Mouse (Mus musculus): ENCODE measurements around the gene Olfr1286. TPM values are rescaled to one million over a fixed set of nuclear protein-coding genes. Genes with fewer than 3 reads are reported as not detected.

The Olfr1286 gene
- polyA plus RNA-seq (2016; fragmentation: Nextera tagmentation; extraction: Ambion mirVana) = not detected in 2 replicates

- Histone ChIP-seq H3K4me1 (no peaks in the 10 kb centered on the region), H3K27me3 (ENCODE audit: low read depth, poor library complexity, severe bottlenecking) (no peaks in the 10 kb centered on the region), H3K9me3 (replicated peaks) (no peaks in the 10 kb centered on the region), H3K36me3 (no peaks in the 10 kb centered on the region), H3K27ac (no peak within 1 kb of the TSS), H3K4me3 (no peak within 1 kb of the TSS)
- no peak for DNase-seq (ENCODE audit: low spot score)
- 82% methylated on average over 1 of the region's 1 CpGs for WGBS
These were observed at the start of gene Olfr1286 for GRCm38 (mm10) chr2:111422931-111423330. TSS of gene Olfr1286 (minus strand) at chr2:111423115.

- 78% methylated on average over 1 of the region's 1 CpGs for WGBS
- no peak within 1 kb of the TSS for H3K27ac ChIP-seq
- no peak for DNase-seq (ENCODE audit: low spot score)
- no peaks in the 10 kb centered on the region for H3K27me3 ChIP-seq (ENCODE audit: low read depth, poor library complexity, severe bottlenecking)
- H3K9me3 ChIP-seq (replicated peaks) = no peaks in the 10 kb centered on the region
- H3K36me3 ChIP-seq = no peaks in the 10 kb centered on the region
- H3K4me1 ChIP-seq = no peaks in the 10 kb centered on the region
- no peak within 1 kb of the TSS for H3K4me3 ChIP-seq
These were observed 25.9 kb upstream of the Olfr1286 start, which contains the start of gene Olfr1287 for GRCm38 (mm10) chr2:111448842-111449241. TSS of gene Olfr1287 (plus strand) at chr2:111449142.

GRCm38 (mm10) chr2:111375222-111375621 is 47.7 kb downstream of the Olfr1286 start, which contains the start of gene Olfr1284:
TSS of gene Olfr1284 (plus strand) at chr2:111375522.
- no peaks in the 10 kb centered on the region for H3K4me1 ChIP-seq
- no peak within 1 kb of the TSS for H3K27ac ChIP-seq
- no peak for DNase-seq (ENCODE audit: low spot score)
- 98% methylated on average over 1 of the region's 1 CpGs for WGBS
- H3K4me3 ChIP-seq = no peak within 1 kb of the TSS
- H3K27me3 ChIP-seq (ENCODE audit: low read depth, poor library complexity, severe bottlenecking) = no peaks in the 10 kb centered on the region
- H3K9me3 ChIP-seq (replicated peaks) = no peaks in the 10 kb centered on the region
- H3K36me3 ChIP-seq = no peaks in the 10 kb centered on the region

Other genes starting within 250 kb of the Olfr1286 start
- gene 4930430A15Rik, start 193.5 kb downstream of the Olfr1286 start, polyA plus RNA-seq (2016; fragmentation: Nextera tagmentation; extraction: Ambion mirVana) = not detected in 2 replicates
- not detected in 2 replicates for gene Olfr1275, start 187.8 kb downstream of the Olfr1286 start, polyA plus RNA-seq (2016; fragmentation: Nextera tagmentation; extraction: Ambion mirVana)
- gene Olfr1276, start 168.6 kb downstream of the Olfr1286 start, polyA plus RNA-seq (2016; fragmentation: Nextera tagmentation; extraction: Ambion mirVana) = not detected in 2 replicates
- gene Olfr1277, start 149.0 kb downstream of the Olfr1286 start, polyA plus RNA-seq (2016; fragmentation: Nextera tagmentation; extraction: Ambion mirVana) = not detected in 2 replicates
- gene Olfr1278, start 133.0 kb downstream of the Olfr1286 start, polyA plus RNA-seq (2016; fragmentation: Nextera tagmentation; extraction: Ambion mirVana) = not detected in 2 replicates
- not detected in 2 replicates for gene Olfr1279, start 122.5 kb downstream of the Olfr1286 start, polyA plus RNA-seq (2016; fragmentation: Nextera tagmentation; extraction: Ambion mirVana)
- not detected in 2 replicates for gene Olfr1280, start 109.1 kb downstream of the Olfr1286 start, polyA plus RNA-seq (2016; fragmentation: Nextera tagmentation; extraction: Ambion mirVana)
- not detected in 2 replicates for gene Olfr1281, start 96.6 kb downstream of the Olfr1286 start, polyA plus RNA-seq (2016; fragmentation: Nextera tagmentation; extraction: Ambion mirVana)
- not detected in 2 replicates for gene Olfr1282, start 87.0 kb downstream of the Olfr1286 start, polyA plus RNA-seq (2016; fragmentation: Nextera tagmentation; extraction: Ambion mirVana)
- gene Olfr1283, start 56.3 kb downstream of the Olfr1286 start, polyA plus RNA-seq (2016; fragmentation: Nextera tagmentation; extraction: Ambion mirVana) = not detected in 2 replicates
- not detected in 2 replicates for gene Olfr1284, start 47.6 kb downstream of the Olfr1286 start, polyA plus RNA-seq (2016; fragmentation: Nextera tagmentation; extraction: Ambion mirVana)
- gene Olfr1287, start 26.0 kb upstream of the Olfr1286 start, polyA plus RNA-seq (2016; fragmentation: Nextera tagmentation; extraction: Ambion mirVana) = not detected in 2 replicates
- not detected in 2 replicates for gene Olfr1288, start 51.0 kb upstream of the Olfr1286 start, polyA plus RNA-seq (2016; fragmentation: Nextera tagmentation; extraction: Ambion mirVana)
- not detected in 2 replicates for gene Olfr1289, start 57.7 kb upstream of the Olfr1286 start, polyA plus RNA-seq (2016; fragmentation: Nextera tagmentation; extraction: Ambion mirVana)
- not detected in 2 replicates for gene Olfr1290, start 70.7 kb upstream of the Olfr1286 start, polyA plus RNA-seq (2016; fragmentation: Nextera tagmentation; extraction: Ambion mirVana)
- not detected in 2 replicates for gene Olfr1291-ps1, start 74.1 kb upstream of the Olfr1286 start, polyA plus RNA-seq (2016; fragmentation: Nextera tagmentation; extraction: Ambion mirVana)
- gene Olfr1293-ps, start 102.1 kb upstream of the Olfr1286 start, polyA plus RNA-seq (2016; fragmentation: Nextera tagmentation; extraction: Ambion mirVana) = not detected in 2 replicates
- not detected in 2 replicates for gene Olfr1294, start 117.2 kb upstream of the Olfr1286 start, polyA plus RNA-seq (2016; fragmentation: Nextera tagmentation; extraction: Ambion mirVana)
- gene Olfr1295, start 146.6 kb upstream of the Olfr1286 start, polyA plus RNA-seq (2016; fragmentation: Nextera tagmentation; extraction: Ambion mirVana) = not detected in 2 replicates
- not detected in 2 replicates for gene Olfr1297, start 203.4 kb upstream of the Olfr1286 start, polyA plus RNA-seq (2016; fragmentation: Nextera tagmentation; extraction: Ambion mirVana)
- not detected in 2 replicates for gene Olfr1298, start 226.1 kb upstream of the Olfr1286 start, polyA plus RNA-seq (2016; fragmentation: Nextera tagmentation; extraction: Ambion mirVana)
- gene Olfr1299, start 238.3 kb upstream of the Olfr1286 start, polyA plus RNA-seq (2016; fragmentation: Nextera tagmentation; extraction: Ambion mirVana) = not detected in 2 replicates

All from limb, embryonic 10.5 days (tissue).